ENCODE assay signal across 7 mouse cellular contexts in the genomic region with DNA sequence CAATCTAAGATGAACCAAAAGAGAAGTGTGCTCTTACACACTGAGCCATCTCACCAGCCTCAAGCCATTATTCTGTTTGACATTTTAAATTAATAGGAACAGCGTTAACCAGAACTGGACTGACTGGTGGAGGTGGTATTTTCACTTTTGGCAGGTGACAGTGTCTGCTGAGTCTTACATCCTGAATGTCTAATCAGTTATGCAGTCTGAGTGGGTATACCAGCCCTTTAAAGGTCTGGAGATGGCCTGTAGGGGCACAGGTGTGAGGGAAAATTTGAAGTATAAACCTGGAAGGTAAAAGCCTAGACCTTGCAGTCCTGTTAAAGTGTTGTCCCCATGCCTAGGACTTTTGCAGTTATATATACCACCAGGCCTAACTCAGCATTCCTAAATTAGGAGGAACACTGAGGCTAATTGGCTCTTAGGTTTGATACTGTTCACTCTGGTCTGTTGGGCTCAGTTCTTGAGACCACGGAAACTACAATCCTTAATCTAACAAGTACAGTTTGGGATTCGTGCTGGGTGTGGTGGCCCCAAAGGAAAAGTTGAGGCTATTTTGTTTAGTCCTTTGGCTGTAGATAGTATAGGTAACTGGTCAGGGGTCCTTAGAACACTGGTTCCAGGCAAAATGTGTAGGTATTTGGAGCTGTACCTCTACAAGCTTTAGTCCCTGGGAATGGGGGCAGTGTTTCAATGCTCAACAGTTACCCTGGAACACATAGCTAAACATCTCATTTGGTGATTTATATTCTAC. TPM values are rescaled to one million over a fixed set of nuclear protein-coding genes. Genes with fewer than 3 reads are reported as not detected.
DNase-seq lines count a peak whose midpoint lies in the region; ATAC-seq lines count a peak whose summit lies in the region.

No protein-coding gene starts in this region.

- no peak overlapping the region for H3K4me3 ChIP-seq in forebrain, embryonic 13.5 days
- no peak overlapping the region for H3K4me3 ChIP-seq in liver, embryonic 13.5 days (replicated peaks)

- no peaks in the 10 kb centered on the region for H3K9me3 ChIP-seq in forebrain, embryonic 13.5 days (replicated peaks)
- no peaks in the 10 kb centered on the region for H3K9me3 ChIP-seq in liver, embryonic 13.5 days (replicated peaks)

- H3K4me1 ChIP-seq in forebrain, embryonic 13.5 days, result peaks cover 27% of the 10 kb centered on the region
- H3K4me1 ChIP-seq in liver, embryonic 13.5 days (replicated peaks), result peaks cover 20% of the 10 kb centered on the region

- H3K36me3 ChIP-seq in forebrain, embryonic 13.5 days (ENCODE audit: poor library complexity, severe bottlenecking), result peaks cover 62% of the 10 kb centered on the region
- peaks cover 48% of the 10 kb centered on the region for H3K36me3 ChIP-seq in liver, embryonic 13.5 days

- 10% methylated on average over 3 of the region's 3 CpGs for WGBS in forebrain, embryonic 13.5 days
- 10% methylated on average over 3 of the region's 3 CpGs for WGBS in liver, embryonic 13.5 days (ENCODE audit: insufficient replicate concordance)

- H3K27me3 ChIP-seq in forebrain, embryonic 13.5 days, result no peaks in the 10 kb centered on the region
- no peaks in the 10 kb centered on the region for H3K27me3 ChIP-seq in liver, embryonic 13.5 days

- no peak overlapping the region for H3K4me2 ChIP-seq in forebrain, embryonic 13.5 days
- peak overlapping the region; percentile 7; the same call in 1 of the 2 replicates for H3K4me2 ChIP-seq in liver, embryonic 13.5 days

- peak; percentile 28 for DNase-seq in 3T3-L1 (ENCODE audit: low read depth, low spot score)
- DNase-seq in CD4-positive helper T cell, adult 2 months (ENCODE audit: low read depth, low spot score), result peak; percentile 22
- DNase-seq in liver, embryonic 13.5 days, result no peak
- no peak for DNase-seq in adrenal gland, postnatal 36 days
- no peak for DNase-seq in right cerebral cortex, postnatal 10 days (ENCODE audit: low spot score in 2 of 2)
- no peak for DNase-seq in retina, postnatal 1 day

- no peak overlapping the region for H3K9ac ChIP-seq in forebrain, embryonic 13.5 days
- H3K9ac ChIP-seq in liver, embryonic 13.5 days, result no peak overlapping the region; the same call in 1 of the 2 replicates

- ATAC-seq in forebrain, embryonic 13.5 days, result no peak
- ATAC-seq in liver, embryonic 13.5 days (ENCODE audit: low read depth), result peak; percentile 41

- 0 out of 2 replicates have a peak overlapping the region, but pooled peaks have one; percentile 41 for H3K27ac ChIP-seq in forebrain, embryonic 13.5 days
- H3K27ac ChIP-seq in liver, embryonic 13.5 days, result peak overlapping the region; percentile 87

RNA-seq across cellular contexts. Expression of gene Zbtb37, which starts 4.5 kb away (rescaled TPM):
- polyA plus RNA-seq in forebrain, embryonic 13.5 days (2015; fragmentation: Nextera tagmentation; extraction: Ambion mirVana), result 10.1 and 12.9 TPM in 2 replicates
- polyA plus RNA-seq in liver, embryonic 13.5 days (2015; fragmentation: Nextera tagmentation; extraction: Ambion mirVana), result 2.5 and 3.2 TPM in 2 replicates
- 10 to 100 TPM; 13.4 to 19.1 TPM for total RNA-seq in adrenal gland, postnatal 36 days (2021)

RNA-seq across cellular contexts. Expression of gene Dars2, which starts 31.3 kb away (rescaled TPM):
- 36.8 and 42.8 TPM in 2 replicates for polyA plus RNA-seq in forebrain, embryonic 13.5 days (2015; fragmentation: Nextera tagmentation; extraction: Ambion mirVana)
- polyA plus RNA-seq in liver, embryonic 13.5 days (2015; fragmentation: Nextera tagmentation; extraction: Ambion mirVana), result 40.7 and 49.0 TPM in 2 replicates
- 10 to 100 TPM; 27.2 to 34.2 TPM for total RNA-seq in adrenal gland, postnatal 36 days (2021)

RNA-seq across cellular contexts. Expression of gene Cenpl, which starts 31.4 kb away (rescaled TPM):
- polyA plus RNA-seq in forebrain, embryonic 13.5 days (2015; fragmentation: Nextera tagmentation; extraction: Ambion mirVana), result 33.0 and 36.5 TPM in 2 replicates
- polyA plus RNA-seq in liver, embryonic 13.5 days (2015; fragmentation: Nextera tagmentation; extraction: Ambion mirVana), result 35.3 and 39.8 TPM in 2 replicates
- total RNA-seq in adrenal gland, postnatal 36 days (2021), result 1 to 10 TPM; 2.8 to 3.8 TPM

Comparison
In these comparisons a context has a peak if more than half of its experiments do, and no peak if none do; other contexts are left out.
1. DNase-seq: peak in 3T3-L1 (single experiment) and CD4-positive helper T cell, adult 2 months (single experiment); none in liver, embryonic 13.5 days (single experiment), adrenal gland, postnatal 36 days (0 of 2), right cerebral cortex, postnatal 10 days (0 of 2) and retina, postnatal 1 day (single experiment).